Mouse (Mus musculus) spleen, adult 18-20 months (tissue): ENCODE results near the gene Samm50.

Source experiments
- DNase-seq, 2 experiments: peaks; one replicate each; pipeline ENCODE4 v3.0.0; 2022; ENCODE audit warnings: mixed read lengths in 2 of 2

Samm50 gene

DNA sequence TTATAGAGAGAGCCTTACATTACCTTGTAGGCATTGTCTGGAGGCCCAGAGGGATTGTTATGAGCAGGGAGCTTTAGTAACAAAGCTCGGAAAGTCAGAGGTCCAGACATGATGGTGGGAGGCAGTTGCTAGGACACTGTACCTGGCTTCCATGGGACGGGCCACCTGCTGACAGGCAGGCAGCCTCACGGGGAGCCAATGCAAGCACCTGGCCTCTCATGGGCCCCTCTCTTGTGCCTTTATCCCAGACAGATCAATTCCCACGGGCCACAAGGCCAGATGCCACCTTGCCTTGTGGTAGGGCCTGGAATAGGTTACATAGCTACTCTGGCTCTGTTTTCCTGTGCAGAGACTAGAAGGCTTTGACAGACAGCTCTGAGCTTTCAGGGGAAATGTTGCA lies 19.5 kb downstream of the Samm50 start:
- DNase-seq: no peak

DNA sequence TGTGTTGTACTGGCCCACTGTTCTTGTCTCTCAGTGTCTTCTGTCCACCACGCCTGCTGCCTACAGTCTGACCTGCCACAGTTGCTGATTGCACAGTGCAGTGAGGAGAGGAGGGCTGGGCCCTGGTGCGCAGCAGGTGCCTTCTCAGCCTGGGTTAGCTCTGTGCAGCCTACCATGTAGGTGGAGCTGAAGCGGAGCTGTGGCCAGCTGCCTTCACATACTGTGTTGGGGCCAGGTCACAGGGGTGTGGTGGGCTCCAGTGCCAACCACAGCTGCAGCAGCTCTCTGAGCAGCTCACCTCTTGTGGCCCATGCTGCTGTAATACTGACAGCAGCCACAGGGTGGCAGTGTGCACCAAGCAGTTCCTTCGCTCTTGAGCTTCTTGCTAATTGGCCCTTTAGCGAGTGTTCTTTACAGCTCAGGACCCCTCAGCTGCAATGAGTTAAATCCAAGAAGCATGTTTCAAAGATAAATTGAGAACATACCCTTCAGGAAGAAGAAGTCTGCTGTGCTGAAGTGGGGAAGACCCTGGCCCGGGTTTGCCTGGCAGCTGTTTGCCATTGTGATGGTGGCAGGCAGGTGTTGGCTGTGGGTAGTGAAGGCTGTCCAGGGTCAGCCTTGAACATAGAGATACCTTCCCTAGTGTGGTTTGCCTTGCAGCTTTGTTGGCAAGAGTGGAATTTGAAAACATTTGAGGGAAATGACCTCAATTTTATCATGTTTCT lies 20.2 kb downstream of the Samm50 start:
- peak; percentile 61 to 86 for DNase-seq

DNA sequence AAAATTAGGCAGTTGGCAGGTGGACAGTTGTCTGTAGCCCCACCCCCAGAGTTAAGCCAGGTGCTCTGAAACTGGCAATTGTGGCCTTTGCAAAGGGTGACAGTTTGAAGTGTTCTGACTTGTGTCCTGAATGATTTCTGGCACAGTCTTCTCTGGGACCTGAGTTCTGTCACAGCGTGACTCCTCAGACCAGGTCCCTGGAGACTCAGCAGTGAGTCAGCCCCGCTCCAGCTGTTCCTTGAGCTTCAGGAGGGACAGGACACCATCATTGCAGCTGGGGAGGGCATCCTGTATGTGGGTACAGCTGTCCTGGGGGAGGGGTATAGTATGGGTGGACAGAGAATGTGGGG lies 20.7 kb downstream of the Samm50 start:
- DNase-seq: no peak

DNA sequence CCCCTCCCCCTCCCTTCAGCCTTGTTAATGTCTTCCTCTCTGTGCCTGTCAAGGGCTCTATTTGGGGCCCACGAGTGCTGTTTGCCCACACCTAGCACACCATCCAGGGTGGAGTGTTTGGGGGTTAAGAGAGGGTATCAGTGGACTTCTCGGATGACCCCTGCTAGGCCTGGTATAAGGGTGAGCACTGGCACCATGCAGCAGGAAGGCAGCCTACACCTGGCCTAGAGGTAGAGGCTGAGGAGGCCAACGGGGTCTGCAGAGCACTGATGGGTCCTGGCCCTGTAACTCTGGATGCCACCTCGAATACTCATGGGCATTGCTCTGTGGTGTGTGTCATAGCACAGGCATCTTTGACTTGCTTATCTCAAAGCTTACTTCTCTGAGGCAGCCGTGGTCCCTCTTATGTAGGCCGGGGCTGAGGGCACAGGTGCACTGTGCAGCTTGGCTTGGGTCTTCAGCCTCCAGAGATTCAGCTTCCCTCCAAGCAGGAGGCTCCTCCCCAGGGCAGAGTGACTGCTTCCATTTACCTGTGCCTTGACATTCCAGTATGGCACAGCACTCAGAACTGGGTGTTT lies 21.2 kb downstream of the Samm50 start:
- DNase-seq: no peak

DNA sequence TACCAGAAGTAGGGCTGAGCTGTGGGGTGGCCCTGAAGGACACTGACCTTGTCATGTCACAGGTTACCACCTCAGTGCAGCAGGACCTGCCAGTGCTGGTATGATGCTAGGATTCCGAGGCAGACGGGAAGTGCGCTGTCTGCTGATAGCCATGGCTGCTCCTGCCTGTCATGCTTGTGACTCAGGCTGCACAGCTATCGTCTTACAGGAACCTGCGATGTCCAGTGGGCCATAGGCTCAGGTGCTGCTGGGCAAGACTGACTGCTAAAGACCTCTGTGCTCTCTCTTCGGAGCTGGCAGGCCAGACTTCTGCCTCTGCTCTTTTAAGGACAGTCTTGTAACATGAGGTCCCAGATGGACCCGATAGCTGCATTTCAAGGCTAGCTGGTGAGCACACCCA lies 22.4 kb downstream of the Samm50 start:
- no peak for DNase-seq

DNA sequence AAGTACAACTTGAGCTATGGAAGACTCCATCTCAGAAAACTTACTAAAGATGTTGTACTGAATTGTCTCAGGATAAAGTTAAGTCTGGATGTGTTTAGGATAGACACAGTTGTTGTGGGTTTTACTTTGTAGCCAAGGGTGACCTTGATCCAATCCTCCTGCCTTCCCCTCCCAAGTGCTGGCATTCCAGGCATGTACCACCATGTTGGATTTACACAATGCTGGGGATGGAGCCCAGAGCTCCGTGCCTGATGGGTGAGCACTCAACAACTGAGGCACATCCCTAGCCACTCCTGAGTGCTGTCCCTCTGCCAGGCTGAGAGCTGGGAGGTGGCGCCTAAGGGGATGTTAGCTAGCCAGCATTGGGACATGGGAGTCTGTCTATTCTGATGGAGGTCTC lies 23.2 kb downstream of the Samm50 start:
- DNase-seq: no peak

DNA sequence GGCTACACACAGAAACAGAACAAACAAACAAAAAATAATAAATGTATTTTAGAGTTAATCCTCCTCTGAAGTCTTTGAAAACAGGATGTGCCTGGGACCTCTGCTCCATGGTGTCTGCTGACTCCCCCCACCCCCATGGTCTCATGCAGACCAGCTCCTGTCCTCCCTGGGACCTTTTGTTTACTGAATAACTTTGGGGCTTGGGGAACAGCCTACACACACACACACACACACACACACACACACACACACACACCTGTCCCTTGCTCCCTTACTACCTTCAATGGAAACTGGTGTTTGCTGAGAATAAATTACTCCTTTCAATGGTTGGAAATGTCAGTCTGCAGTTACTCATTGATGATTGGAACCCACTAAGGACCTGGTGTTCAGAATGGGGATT lies 24.0 kb downstream of the Samm50 start:
- no peak for DNase-seq

DNA sequence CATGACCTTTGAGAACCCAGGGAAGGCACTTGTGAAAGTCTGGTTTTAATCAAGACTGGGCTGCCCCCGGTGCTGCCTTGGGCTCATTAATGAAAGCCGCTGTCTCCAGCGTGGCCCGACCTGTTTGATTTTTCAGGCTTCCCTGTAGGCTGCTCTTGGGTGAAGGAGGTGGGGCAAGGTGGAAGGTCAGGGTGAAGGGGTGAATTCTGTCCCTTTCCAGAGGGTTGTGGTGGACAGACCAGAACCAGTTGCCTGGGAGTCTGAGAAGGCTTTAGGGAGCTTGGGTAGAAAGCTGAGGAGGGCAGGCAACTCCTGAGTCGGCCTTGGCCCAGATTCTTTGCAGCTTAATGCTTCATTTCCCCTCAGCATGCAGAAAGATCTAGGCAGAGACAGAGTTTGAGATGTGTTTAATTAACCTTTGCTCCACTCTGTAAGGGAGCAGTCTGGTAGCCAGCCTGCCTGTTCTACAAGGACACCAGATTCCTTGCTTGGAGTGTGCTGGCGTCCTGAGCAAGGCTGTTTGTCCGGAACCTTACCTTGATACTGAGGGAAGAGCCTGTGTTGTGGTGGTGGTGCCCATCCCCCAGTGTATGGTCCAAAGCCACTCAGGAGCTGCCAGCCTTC lies 24.5 kb downstream of the Samm50 start:
- DNase-seq: no peak

DNA sequence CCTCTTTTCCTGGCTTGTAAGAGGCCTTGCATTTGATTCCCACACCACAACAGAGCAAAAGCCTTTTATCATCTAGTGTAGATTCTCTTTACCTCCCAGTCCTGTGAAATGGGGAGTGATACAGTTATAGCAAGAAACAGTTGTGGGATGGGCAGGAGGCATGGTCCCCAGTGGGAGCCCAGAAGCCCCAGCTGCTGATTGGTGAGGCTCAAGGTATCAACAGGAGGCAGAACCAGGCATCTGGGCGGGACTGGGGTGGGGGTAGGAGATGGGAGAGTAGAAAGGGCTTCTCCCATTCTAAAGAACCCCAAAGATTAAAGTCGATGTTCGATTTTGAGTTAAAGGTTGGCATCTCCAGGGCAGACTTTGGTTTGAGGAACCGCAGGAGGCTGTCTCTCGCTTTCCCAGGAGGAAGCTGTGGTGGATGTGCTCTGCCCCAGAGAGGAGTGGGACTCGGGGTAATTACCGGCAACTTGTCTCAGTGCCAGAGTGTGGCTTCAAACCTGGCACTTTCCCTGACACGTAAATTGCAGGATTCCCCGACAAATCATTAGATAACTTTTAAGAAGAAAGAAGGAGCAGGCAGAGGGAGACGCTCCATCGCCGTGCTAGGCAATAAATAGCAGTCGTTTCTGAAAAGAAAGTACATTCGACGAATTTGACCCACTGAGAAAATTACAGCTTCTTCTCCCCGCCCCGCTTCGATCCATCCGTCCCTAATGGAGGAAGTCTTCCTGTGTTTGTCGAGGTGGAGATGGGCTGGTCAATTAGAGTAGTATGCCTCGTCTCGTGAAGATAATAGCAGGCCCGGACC lies 26.1 kb downstream of the Samm50 start:
- no peak for DNase-seq

DNA sequence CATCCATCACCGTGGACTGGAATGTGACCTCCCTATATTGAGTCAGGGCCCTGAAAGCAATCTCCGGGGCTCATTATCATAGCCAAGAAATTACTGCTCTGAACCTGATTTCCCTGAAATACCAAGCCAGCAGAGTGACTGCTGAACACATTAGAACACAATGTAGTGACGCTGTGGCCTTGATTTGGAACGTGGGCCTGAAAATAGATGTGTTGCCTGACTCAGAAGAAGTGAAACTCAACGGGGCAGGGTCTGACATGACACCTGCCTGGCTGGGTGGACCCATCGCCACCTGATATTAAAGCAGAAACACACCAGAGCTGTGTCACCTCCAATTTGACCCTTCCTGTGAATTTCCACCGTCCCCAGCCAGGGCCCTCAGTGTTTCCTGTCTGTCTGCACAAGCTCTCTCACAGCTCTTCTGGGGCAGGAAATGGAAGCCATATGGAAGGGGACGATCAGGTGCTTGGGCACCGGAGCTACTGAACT lies 26.8 kb downstream of the Samm50 start:
- DNase-seq: peak; percentile 24 to 35

DNA sequence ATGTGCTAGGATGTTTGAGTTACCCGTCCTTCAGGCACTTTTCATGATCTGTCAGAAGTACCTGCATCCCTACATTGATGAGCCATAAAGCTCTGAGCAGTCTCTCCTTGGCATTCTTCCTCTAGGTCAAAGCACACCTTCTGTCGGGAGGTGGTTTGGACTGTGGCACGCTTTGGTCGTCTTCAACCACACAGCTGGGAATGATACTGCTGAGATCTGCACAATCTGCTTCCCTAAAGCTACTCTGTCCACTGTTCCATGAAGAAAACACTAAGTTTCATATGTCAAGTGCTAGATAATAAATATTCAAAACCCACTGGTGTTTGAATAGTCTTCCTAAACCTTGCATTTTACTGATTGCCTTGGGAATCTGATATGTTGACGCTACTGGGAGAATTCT lies 29.5 kb downstream of the Samm50 start:
- DNase-seq: no peak

DNA sequence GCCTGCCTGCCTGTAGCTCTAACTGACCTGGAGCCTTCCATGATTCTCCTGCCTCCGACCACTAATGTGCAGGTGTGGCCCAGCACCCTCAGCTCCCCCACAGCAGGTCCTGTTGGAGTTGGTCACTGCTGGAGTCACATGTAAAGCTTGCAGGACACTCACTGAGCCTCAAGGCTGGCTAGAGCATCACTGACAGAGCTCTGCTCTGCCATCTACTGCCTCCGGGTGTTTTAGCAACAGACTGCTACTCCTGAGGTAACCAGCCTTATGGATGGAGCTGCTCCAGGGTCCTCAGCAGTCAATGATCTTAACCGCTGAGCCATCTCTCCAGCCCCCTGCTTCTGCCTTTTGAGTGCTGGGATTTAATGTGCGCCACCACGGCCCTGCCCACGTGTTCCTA lies 31.4 kb downstream of the Samm50 start:
- DNase-seq: no peak

DNA sequence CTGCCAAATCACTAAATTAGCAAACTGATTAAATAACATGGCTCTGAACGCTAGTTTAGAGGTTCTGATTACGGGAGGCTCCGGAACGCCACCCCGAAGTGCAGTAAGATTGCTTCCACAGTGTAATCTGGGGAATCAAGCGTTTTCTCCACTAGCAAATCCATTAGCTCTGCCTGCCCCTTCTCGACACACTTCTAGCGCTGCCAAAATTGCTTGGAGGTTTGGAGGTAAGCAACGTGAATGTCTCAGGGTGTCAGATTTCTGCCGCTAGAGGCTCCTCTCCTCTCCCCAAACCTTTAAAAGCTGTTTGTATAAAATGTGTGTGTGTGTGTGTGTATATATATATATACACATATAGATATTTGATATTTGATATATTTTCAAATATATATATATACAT lies 32.7 kb downstream of the Samm50 start:
- DNase-seq: no peak

DNA sequence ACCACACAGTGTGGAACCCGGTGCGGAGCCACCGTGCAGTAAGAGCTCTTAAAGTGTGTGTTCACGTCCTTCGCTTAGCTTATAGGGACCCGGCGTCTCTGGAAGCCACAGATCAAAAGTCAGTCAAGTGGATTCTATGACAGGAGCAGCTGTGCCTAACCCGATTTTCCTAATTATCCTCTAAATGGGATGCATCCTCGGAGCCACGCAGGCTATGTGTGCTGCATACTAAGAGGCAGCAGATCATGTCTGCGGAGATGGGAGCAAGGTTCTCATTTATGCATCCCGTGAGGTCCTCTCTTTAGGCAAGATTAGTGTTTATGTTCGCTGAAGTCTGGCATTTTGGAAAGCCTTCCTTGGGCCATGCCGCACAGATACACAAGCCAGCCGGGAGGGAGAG lies 34.9 kb downstream of the Samm50 start:
- DNase-seq: no peak

DNA sequence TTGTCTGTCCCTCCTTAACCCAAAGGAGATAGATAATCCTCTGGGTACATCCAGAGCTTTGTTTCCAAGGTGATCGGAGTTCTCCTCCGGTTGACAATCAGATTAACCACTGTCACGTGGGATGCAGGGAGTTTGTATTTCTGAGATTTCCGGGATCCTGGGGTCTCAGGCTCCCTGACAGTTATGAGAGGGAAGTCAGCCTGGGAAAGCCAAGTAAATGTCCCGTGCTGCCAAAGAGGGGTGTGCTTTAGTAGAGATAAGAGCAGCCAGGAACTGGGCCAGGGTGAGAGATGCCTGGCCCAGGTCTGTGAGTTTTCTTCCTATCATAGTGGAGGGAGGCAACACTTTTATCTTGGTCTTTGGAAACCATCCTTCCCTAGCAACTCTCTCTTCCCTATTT lies 38.6 kb downstream of the Samm50 start:
- no peak for DNase-seq

DNA sequence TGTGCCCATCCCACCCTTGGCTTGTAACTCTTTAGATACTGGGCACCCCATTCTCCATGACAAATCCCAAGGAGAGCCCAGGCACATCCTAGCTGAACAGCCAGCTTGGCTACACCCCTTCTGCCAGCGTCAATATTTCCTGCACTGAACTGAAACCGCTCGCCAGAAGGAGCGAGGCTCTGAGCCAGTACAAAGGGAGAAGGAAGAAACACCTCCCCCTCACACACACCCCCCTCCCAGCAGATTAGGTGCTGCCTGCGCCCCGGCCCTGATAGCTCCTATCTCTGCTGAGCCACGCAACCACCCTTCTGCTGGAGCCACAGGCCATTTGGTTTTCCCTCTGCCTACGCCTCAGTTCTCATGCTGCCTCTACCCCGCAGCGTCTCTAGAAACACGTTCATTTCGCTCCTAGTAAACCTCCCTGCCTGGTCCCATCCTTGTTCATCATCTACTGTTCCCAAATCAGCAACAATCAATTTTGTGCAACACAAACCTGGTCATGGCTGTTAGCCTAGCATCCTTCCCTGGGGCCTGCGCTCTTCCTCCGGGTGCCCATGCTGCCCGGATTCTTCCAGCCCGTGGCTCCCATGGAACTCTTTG lies 39.2 kb downstream of the Samm50 start:
- no peak for DNase-seq

DNA sequence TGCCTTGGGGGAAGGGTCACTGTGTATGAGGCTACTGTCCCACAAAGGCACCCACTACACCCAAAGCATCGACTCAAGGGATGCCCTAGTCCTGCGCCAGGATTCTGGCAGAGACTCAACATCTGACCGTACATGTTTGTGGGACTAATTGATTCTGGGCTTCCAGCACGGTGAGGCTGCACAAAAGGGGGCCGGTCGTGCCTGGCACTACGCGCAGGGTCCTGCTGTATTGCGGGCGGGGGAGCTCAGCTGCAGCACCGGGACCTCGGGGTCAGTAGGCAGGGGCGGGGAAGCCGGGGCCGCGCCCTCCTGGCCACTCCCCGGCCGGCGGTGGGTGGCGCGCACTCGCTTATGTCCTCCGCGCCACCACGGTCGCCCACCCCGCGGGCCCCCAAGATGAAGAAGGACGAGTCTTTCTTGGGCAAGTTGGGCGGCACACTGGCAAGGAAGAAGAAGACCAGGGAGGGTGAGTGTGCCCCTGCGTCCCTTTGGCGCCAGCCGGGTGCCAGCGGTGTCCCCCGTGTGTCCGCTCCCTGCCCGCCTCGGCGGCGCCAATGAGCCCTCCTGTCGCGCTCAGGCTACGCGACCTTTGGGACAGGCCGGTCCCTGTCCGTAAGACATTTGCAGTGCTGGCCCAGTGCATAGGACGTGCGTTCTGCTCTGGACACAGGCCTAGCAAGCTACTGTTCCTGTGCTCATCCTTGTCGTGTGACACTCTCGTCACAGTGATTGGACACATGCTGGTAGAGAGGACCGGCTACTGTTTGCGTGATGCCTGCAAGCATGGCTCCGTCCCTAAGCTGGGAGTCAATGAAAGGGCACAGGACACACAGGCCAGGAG lies 39.9 kb downstream of the Samm50 start, which contains the start of gene Parvb:
TSS of gene Parvb (plus strand) at position 323 of the 841 bp plus-strand sequence.
- DNase-seq: no peak

DNA sequence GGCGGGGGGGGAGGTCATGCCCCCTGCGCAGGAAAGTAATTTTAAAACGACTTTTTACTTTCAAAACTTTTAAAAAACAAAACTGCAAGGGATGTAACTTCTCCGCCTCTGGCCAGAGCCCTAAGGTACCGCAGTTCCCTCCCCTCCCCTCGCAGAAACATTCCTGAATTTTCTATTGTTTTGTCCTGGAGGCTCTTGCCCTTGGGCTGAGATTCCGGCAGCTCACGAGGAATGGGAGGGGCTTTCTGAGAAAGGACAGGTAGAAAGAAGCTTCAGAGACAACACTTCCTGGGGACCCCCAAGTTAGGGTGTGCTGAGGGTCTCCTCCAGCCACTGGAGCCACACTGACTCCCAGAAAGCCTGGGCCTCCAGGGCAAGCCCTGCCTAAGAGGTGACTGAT lies 40.6 kb downstream of the Samm50 start:
- DNase-seq: no peak

DNA sequence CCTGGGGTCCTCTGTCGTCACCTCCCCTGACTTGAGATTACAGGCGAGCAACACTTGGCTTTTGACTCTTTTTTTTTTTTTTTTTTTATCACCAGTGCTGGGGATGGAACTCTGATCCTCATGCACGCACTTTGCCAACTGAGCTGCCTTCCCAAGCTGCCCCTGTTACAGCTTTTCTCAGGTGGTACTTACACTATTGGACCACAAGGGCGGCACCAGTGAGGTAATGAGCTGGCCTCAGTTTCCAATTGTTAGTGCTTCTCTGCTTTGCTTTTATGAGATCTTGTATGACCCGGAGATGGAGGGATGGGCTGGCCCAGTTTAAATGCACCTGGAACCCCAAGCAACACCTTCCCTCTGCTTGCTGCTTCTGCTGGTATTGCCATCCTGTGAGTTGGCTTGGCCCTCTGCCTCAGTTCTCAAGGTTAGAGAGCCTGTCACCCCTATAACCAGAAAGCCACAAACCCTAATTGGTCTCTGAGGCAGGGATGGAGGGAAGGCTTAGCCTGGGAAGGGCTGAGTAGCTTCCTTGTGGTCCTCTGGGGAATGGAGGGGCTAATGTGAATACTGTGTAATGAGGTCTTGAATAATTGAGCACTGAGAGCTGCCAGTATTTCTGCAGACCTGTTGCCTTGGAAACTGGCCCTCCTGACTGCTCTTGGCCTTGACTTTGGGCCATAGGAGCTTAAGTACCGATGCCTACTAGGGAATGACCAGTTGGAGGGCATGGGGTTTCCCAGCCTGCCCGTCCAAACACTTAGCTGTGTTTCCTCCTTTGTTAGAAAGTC lies 42.9 kb downstream of the Samm50 start:
- no peak for DNase-seq

DNA sequence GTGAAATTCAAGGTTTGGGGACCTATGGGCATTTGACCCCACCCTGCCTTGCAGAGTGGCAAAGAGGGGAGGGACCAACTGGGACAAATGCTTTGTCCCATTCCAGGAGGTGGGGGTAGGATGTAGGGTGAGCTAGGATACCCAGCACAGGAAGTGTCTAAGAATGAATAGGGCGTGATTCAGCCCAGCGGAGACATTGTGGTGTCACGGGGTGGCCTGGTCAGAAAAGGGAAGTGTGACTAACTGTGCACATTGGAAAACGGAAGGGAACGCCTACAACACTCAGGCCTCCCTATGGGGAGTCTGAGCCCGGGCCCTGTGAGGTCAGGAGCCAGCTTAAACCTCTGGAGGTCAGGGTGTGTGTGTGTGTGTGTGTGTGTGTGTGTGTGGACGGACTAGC lies 43.6 kb downstream of the Samm50 start:
- peak in 1 of 2 experiments; percentile 38 for DNase-seq

DNA sequence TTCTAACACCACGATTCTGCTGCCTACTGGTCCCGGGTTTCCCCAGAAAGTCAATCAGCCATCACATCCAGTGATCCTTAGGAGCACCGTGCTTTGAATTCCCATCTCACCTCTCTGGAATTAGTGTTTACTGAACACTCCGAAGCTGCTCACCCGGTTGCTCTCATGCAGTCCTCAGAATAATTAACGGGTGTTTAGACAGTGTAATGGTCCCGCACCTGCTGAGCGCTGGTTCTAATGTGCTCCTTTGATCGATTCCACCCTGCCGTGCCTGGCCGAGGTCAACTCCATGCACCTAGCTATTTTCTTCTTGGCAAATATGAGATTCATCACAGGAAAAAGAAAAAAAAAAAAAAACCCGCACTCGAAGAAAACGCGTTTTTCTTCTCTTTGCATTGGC lies 46.5 kb downstream of the Samm50 start:
- DNase-seq: no peak
